Mouse (Mus musculus) MEL (cell line): ENCODE measurements around the gene Neu1. TPM values are rescaled to one million over a fixed set of nuclear protein-coding genes. Genes with fewer than 3 reads are reported as not detected.

Source experiments
- DNase-seq: peaks from one replicate; pipeline ENCODE4 v3.0.0; 2011; ENCODE audit warnings: low read depth, low spot score
- H3K27ac ChIP-seq: 2 replicates; pipeline ENCODE4 v1.5.1; 2012; ENCODE audit warnings: low read depth, mild to moderate bottlenecking, control low read depth, low read length, moderate library complexity; ENCODE audit not compliant: control insufficient read depth
- H3K27me3 ChIP-seq, 2 experiments: fragments of 150-350 bp in 1 of 2; sonication (generic) in 1 of 2; 2 replicates each; pipeline ENCODE4 v1.6.1; 2012; ENCODE audit warnings: low read length in 2 of 2, mild to moderate bottlenecking in 2 of 2, improper control_type of control experiment in 1 of 2, moderate library complexity in 1 of 2; ENCODE audit not compliant: insufficient read depth in 2 of 2, control insufficient read depth in 1 of 2
- H3K36me3 ChIP-seq, 2 experiments: 2 replicates each; pipeline ENCODE4 v1.6.1; 2012 to 2014; ENCODE audit warnings: low read length in 2 of 2, improper control_type of control experiment in 1 of 2, inconsistent platforms in 1 of 2, mild to moderate bottlenecking in 1 of 2; ENCODE audit not compliant: insufficient read depth in 2 of 2, control insufficient read depth in 1 of 2
- H3K4me1 ChIP-seq, 2 experiments: fragments of 150-350 bp in 1 of 2; sonication (generic) in 1 of 2; 2 replicates each; pipeline ENCODE4 v1.6.1; 2012; ENCODE audit warnings: low read length in 2 of 2, improper control_type of control experiment in 1 of 2, mild to moderate bottlenecking in 1 of 2; ENCODE audit not compliant: insufficient read depth in 2 of 2, control insufficient read depth in 1 of 2
- H3K4me3 ChIP-seq, 2 experiments: fragments of 150-350 bp in 1 of 2; sonication (generic) in 1 of 2; 2 replicates each; pipeline ENCODE4 v1.5.1; 2012; ENCODE audit warnings: low read depth in 2 of 2, low read length in 2 of 2, mild to moderate bottlenecking in 2 of 2, moderate library complexity in 2 of 2, control low read depth in 1 of 2, improper control_type of control experiment in 1 of 2; ENCODE audit not compliant: control insufficient read depth in 1 of 2, insufficient read depth in 1 of 2
- H3K79me2 ChIP-seq: 2 replicates; pipeline ENCODE4 v1.6.1; 2012; ENCODE audit warnings: mild to moderate bottlenecking, low read length, moderate library complexity; ENCODE audit not compliant: control insufficient read depth, poor library complexity, insufficient read depth
- H3K9ac ChIP-seq: 2 replicates; pipeline ENCODE4 v1.6.1; 2012; ENCODE audit warnings: low read depth, mild to moderate bottlenecking, control low read depth, low read length, moderate library complexity; ENCODE audit not compliant: control insufficient read depth, poor library complexity, severe bottlenecking
- H3K9me3 ChIP-seq: fragments of 150-350 bp; sonication (generic); replicated peaks from 2 replicates; pipeline ENCODE4 v1.6.1; 2012; ENCODE audit warnings: mild to moderate bottlenecking, low read length, improper control_type of control experiment, moderate library complexity; ENCODE audit not compliant: insufficient read depth
- CHD1 ChIP-seq: IDR thresholded peaks from 2 replicates; pipeline ENCODE4 v1.6.1; 2012; ENCODE audit warnings: low read depth, mild to moderate bottlenecking, inconsistent platforms, low read length, improper control_type of control experiment
- E2F4 ChIP-seq: IDR thresholded peaks from 2 replicates; pipeline ENCODE4 v1.6.1; 2011; ENCODE audit warnings: low read depth, low read length, improper control_type of control experiment, borderline replicate concordance
- ELF1 ChIP-seq: IDR thresholded peaks from 2 replicates; pipeline ENCODE4 v1.6.1; 2014; ENCODE audit warnings: low read depth, mild to moderate bottlenecking, inconsistent platforms, low read length, improper control_type of control experiment, moderate library complexity
- EP300 ChIP-seq, 2 experiments: IDR thresholded peaks; 2 replicates each; pipeline ENCODE4 v1.6.1; 2011; ENCODE audit warnings: improper control_type of control experiment in 2 of 2, low read length in 2 of 2, low read depth in 1 of 2, mild to moderate bottlenecking in 1 of 2
- ETS1 ChIP-seq: IDR thresholded peaks from 2 replicates; pipeline ENCODE4 v1.6.1; 2012; ENCODE audit warnings: low read depth, mild to moderate bottlenecking, inconsistent platforms, low read length, improper control_type of control experiment, moderate library complexity
- GATA1 ChIP-seq: IDR thresholded peaks from 2 replicates; pipeline ENCODE4 v1.6.1; 2011; ENCODE audit warnings: low read depth, low read length, improper control_type of control experiment
- MAFK ChIP-seq: IDR thresholded peaks from 2 replicates; pipeline ENCODE4 v1.6.1; 2011; ENCODE audit warnings: low read depth, mild to moderate bottlenecking, low read length, improper control_type of control experiment, borderline replicate concordance
- MAZ ChIP-seq: IDR thresholded peaks from 2 replicates; pipeline ENCODE4 v1.6.1; 2012; ENCODE audit warnings: low read depth, mild to moderate bottlenecking, inconsistent platforms, low read length, improper control_type of control experiment
- MXI1 ChIP-seq: IDR thresholded peaks from 2 replicates; pipeline ENCODE4 v1.6.1; 2011; ENCODE audit warnings: mild to moderate bottlenecking, low read depth, low read length, improper control_type of control experiment
- MYB ChIP-seq: IDR thresholded peaks from 2 replicates; pipeline ENCODE4 v1.6.1; 2011; ENCODE audit warnings: mild to moderate bottlenecking, low read depth, low read length, improper control_type of control experiment
- MYC ChIP-seq: IDR thresholded peaks from 2 replicates; pipeline ENCODE4 v1.6.1; 2011; ENCODE audit warnings: low read depth, mild to moderate bottlenecking, low read length, improper control_type of control experiment, moderate library complexity
- NELFE ChIP-seq: IDR thresholded peaks from 2 replicates; pipeline ENCODE4 v1.6.1; 2011; ENCODE audit warnings: low read depth, low read length, improper control_type of control experiment
- NRF1 ChIP-seq: IDR thresholded peaks from 2 replicates; pipeline ENCODE4 v1.6.1; 2014; ENCODE audit warnings: low read depth, mild to moderate bottlenecking, inconsistent platforms, low read length, improper control_type of control experiment, moderate library complexity; ENCODE audit not compliant: poor library complexity, insufficient read depth, severe bottlenecking
- POLR2A ChIP-seq, 2 experiments: IDR thresholded peaks; 2 replicates each; pipeline ENCODE4 v1.6.1; 2011 to 2012; ENCODE audit warnings: low read length in 2 of 2, mild to moderate bottlenecking in 2 of 2, control low read depth in 1 of 2, improper control_type of control experiment in 1 of 2, low read depth in 1 of 2, moderate library complexity in 1 of 2; ENCODE audit not compliant: control insufficient read depth in 1 of 2, insufficient read depth in 1 of 2, poor library complexity in 1 of 2
- POLR2AphosphoS2 ChIP-seq: IDR thresholded peaks from 2 replicates; pipeline ENCODE4 v1.6.1; 2011; ENCODE audit warnings: low read length, improper control_type of control experiment
- RAD21 ChIP-seq: IDR thresholded peaks from 2 replicates; pipeline ENCODE4 v1.6.1; 2011; ENCODE audit warnings: mild to moderate bottlenecking, low read depth, low read length, improper control_type of control experiment
- SIN3A ChIP-seq: IDR thresholded peaks from 2 replicates; pipeline ENCODE4 v1.6.1; 2012; ENCODE audit warnings: low read length, improper control_type of control experiment, inconsistent platforms
- SMC3 ChIP-seq: IDR thresholded peaks from 2 replicates; pipeline ENCODE4 v1.6.1; 2011; ENCODE audit warnings: low read depth, low read length, improper control_type of control experiment
- UBTF ChIP-seq: IDR thresholded peaks from 2 replicates; pipeline ENCODE4 v1.6.1; 2012; ENCODE audit warnings: low read depth, mild to moderate bottlenecking, inconsistent platforms, low read length, improper control_type of control experiment, moderate library complexity, borderline replicate concordance; ENCODE audit not compliant: insufficient read depth
- USF1 ChIP-seq: IDR thresholded peaks from 2 replicates; pipeline ENCODE4 v1.6.1; 2014; ENCODE audit warnings: low read depth, mild to moderate bottlenecking, inconsistent platforms, low read length, improper control_type of control experiment, moderate library complexity
- ZMIZ1 ChIP-seq: IDR thresholded peaks from 2 replicates; pipeline ENCODE4 v1.6.1; 2012; ENCODE audit warnings: low read depth, mild to moderate bottlenecking, inconsistent platforms, low read length, improper control_type of control experiment, moderate library complexity
- polyA plus RNA-seq, 2 experiments: library from polyadenylated mRNA; stranded (reverse) in 1 of 2; unstranded in 1 of 2; fragments of >175 nt in 1 of 2; fragments of >200 nt in 1 of 2; gene quantifications; 2 replicates each; pipeline versions ENCODE4 v1.2.1 to v1.2.4; 2012; ENCODE audit warnings: low replicate concordance in 2 of 2, low read depth in 1 of 2; ENCODE audit not compliant: insufficient read length in 2 of 2, insufficient read depth in 1 of 2, missing spikeins in 1 of 2
- total RNA-seq: library from RNA; depleted of rRNA; stranded (reverse); fragments of 300-350 nt; gene quantifications from 2 replicates; pipeline ENCODE4 v1.2.3, GENCODE M21; 2012

Gene Neu1
- total and polyA plus RNA-seq, 3 experiments: 6.5 to 7.9 TPM; not detected in 1

DNA sequence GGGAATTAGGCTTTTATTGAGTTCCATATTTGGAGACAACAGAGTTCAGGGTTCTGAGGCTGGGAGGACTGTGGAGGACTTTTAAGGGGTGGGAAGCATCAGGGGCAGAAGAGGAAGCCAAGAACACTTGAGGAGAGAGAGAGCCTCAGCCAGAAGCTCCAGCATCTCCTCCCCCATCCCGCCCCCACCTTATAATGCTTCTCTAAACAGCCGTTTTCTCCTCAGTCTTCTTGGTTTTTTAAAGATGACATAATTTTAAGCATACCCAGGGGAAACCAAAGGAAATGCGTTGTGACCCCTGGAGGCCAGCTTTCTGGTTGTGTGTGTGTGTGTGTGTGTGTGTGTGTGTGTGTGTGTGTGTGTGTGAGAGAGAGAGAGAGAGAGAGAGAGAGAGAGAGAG, 31.1 kb downstream of the Neu1 start:
- Histone ChIP-seq H3K27ac (no peak overlapping the region), H3K4me1 (peaks cover 0 to 4% of the 10 kb centered on the region in 2 experiments; a peak in 1 of 4 replicates), H3K9me3 (no peaks in the 10 kb centered on the region), H3K4me3 (no peak overlapping the region), H3K27me3 (no peaks in the 10 kb centered on the region), H3K79me2 (no peaks in the 10 kb centered on the region), H3K9ac (no peak overlapping the region), H3K36me3 (no peaks in the 10 kb centered on the region)
- TF ChIP-seq POLR2A (IDR thresholded peaks at IDR 0.05; ENCODE audit: control insufficient read depth in 1 of 2, insufficient read depth in 1 of 2, low read depth in 1 of 2, low read length in 2 of 2, poor library complexity in 1 of 2) (no peak), UBTF (no peak), SIN3A (no peak), CHD1 (no peak), MAFK (no peak), MYC (no peak), SMC3 (no peak), POLR2AphosphoS2 (no peak), RAD21 (no peak), ZMIZ1 (no peak), GATA1 (no peak)
- DNase-seq: no peak

DNA sequence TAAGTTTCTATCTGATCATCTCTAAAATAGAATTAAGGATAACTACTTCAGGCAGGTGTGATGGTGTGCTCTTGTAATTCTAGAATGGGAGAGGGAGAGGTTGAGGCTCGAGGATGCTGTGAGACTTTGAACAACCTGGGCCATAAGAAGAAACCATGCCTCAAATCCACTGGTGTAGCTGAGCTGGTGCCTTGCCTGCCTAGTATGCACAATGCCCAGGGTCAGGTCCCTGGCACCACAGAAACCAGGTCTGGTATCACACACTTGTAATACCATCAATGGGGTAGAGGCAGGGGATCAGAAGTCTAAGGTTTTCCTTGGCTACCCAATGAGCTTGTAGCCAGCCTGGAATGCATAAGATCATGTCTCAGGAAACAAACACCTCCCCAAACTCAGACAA, 31.8 kb downstream of the Neu1 start:
- DNase-seq: no peak
- H3K4me1 ChIP-seq: peaks cover 0 to 4% of the 10 kb centered on the region in 2 experiments; a peak in 1 of 4 replicates
- TF ChIP-seq MXI1 (no peak), MYB (no peak), RAD21 (no peak), GATA1 (no peak), ELF1 (no peak)
- TF ChIP-seq, all 39 proteins: peak for 0
- H3K36me3 ChIP-seq: no peaks in the 10 kb centered on the region
- no peaks in the 10 kb centered on the region for H3K79me2 ChIP-seq
- no peak overlapping the region for H3K27ac ChIP-seq
- no peak overlapping the region for H3K9ac ChIP-seq
- H3K9me3 ChIP-seq: no peaks in the 10 kb centered on the region
- H3K4me3 ChIP-seq: no peak overlapping the region
- H3K27me3 ChIP-seq: no peaks in the 10 kb centered on the region

DNA sequence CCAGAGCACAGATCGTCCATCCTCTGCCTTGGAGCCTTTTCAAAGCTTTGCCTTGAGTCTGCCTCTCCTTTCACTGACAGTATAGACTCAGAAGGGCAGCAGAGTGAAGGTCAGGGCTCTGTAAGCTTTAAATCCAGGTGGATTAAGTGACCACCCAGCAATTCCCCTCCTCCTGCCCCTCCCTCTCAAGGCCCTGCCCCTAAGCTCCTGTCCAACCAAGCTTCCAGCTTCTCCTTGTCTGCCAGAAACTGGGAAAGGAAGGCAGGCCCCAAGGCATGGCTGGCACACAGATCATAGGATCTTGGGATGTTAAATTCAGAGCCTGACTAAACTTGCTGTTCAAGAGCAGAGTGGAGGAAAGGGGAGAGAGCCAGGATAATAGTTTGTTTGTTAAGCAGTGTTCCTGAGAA, 33.6 kb downstream of the Neu1 start:
- Histone ChIP-seq H3K79me2 (no peaks in the 10 kb centered on the region), H3K4me1 (peaks cover 0 to 4% of the 10 kb centered on the region in 2 experiments; a peak in 1 of 4 replicates), H3K27ac (no peak overlapping the region), H3K4me3 (no peak overlapping the region), H3K9ac (no peak overlapping the region), H3K9me3 (no peaks in the 10 kb centered on the region), H3K36me3 (no peaks in the 10 kb centered on the region), H3K27me3 (no peaks in the 10 kb centered on the region)
- DNase-seq: no peak
- TF ChIP-seq ETS1 (no peak), EP300 (IDR thresholded peaks at IDR 0.05; ENCODE audit: low read depth in 1 of 2, low read length in 2 of 2) (no peak), NELFE (no peak), POLR2AphosphoS2 (no peak), GATA1 (no peak), ELF1 (no peak), MYC (no peak), RAD21 (no peak), USF1 (no peak), ZMIZ1 (no peak), E2F4 (no peak), NRF1 (no peak), CHD1 (no peak), SMC3 (no peak), MAZ (no peak), MXI1 (no peak)
